Mouse (Mus musculus): ENCODE data around the gene Ndufc2.

DNA sequence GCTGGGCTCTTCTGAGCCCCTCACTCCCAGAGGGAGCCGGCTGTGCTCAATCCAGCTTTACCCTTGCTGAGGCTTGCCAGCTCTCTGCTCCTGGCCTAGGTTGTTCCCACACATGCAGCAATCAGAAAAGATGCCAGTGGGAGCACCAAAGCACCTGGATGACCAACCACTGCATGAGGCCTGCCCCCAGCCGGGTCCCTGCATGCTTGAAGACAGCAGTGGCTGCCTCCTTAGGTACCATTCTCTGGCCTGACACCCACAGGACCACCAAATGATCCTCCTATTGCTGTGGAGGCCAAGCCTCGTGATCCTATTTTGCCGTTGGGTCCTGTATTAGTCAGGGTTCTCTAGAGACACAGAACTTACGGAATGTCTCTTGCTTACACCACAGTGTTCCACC, 48.9 kb upstream of the Ndufc2 start:
- TF ChIP-seq MAFK (IDR thresholded peaks at IDR 0.05; ENCODE audit: insufficient read depth, low read depth, low read length) = no peak
- TF ChIP-seq ZNF384 (IDR thresholded peaks at IDR 0.05; ENCODE audit: low read depth, low read length) = no peak
